Mouse (Mus musculus): ENCODE data around the gene Zfp641.

GRCm38 (mm10) chr15:98257776-98258175 is 38.2 kb downstream of the Zfp641 start:
- no peak for TF ChIP-seq CTCF (IDR thresholded peaks at IDR 0.05; ENCODE audit: low read depth)
- no peak for TF ChIP-seq EP300 (IDR thresholded peaks at IDR 0.05; ENCODE audit: low read depth)

All from liver, embryonic 14.5 days (tissue).